Mouse (Mus musculus) splenic B cell, adult 2 months (primary cell): ENCODE measurements around the gene Uggt2.

Experiments
- DNase-seq: peaks from one replicate; pipeline ENCODE4 v3.0.0-alpha.2; 2011; ENCODE audit warnings: low read depth, low spot score
- H3K27me3 ChIP-seq: 2 replicates; pipeline ENCODE4 v1.6.1; 2012; ENCODE audit warnings: mild to moderate bottlenecking, low read length, moderate library complexity, mixed read lengths; ENCODE audit not compliant: control insufficient read depth, poor library complexity, insufficient read depth, severe bottlenecking
- H3K36me3 ChIP-seq: 2 replicates; pipeline ENCODE4 v1.6.1; 2012; ENCODE audit warnings: mild to moderate bottlenecking, low read length, moderate library complexity, mixed read lengths; ENCODE audit not compliant: control insufficient read depth, poor library complexity, insufficient read depth, severe bottlenecking

The Uggt2 gene

DNA sequence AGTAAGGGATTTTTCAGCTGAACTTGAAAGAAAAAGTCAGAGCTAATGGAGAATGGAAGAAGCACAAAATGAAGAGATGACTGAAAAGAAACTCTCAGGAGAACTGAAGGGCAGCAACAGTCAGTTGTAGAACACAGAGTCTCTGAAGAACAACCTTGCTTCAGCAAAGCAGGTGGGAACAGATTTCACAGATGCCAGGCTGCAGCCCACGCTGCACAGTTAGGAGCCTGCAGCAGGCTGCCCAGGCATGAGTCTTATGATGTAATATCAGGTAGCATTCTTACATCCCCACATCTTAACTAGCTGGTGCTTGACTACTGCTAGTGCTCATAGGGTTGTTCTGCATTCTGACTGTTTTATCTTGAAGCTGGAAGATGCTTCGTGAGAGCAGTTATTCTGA is 38.5 kb downstream of the Uggt2 start:
- DNase-seq: no peak
- Histone ChIP-seq H3K27me3 (no peaks in the 10 kb centered on the region), H3K36me3 (no peaks in the 10 kb centered on the region)

GRCm38 (mm10) chr14:119057014-119057413 is 42.2 kb downstream of the Uggt2 start:
- DNase-seq: no peak
- Histone ChIP-seq H3K36me3 (no peaks in the 10 kb centered on the region), H3K27me3 (no peaks in the 10 kb centered on the region)

- no peak for DNase-seq
- H3K27me3 ChIP-seq: no peaks in the 10 kb centered on the region
- no peaks in the 10 kb centered on the region for H3K36me3 ChIP-seq
Measured at GRCm38 (mm10) chr14:119052969-119053368, 46.3 kb downstream of the Uggt2 start.

DNA sequence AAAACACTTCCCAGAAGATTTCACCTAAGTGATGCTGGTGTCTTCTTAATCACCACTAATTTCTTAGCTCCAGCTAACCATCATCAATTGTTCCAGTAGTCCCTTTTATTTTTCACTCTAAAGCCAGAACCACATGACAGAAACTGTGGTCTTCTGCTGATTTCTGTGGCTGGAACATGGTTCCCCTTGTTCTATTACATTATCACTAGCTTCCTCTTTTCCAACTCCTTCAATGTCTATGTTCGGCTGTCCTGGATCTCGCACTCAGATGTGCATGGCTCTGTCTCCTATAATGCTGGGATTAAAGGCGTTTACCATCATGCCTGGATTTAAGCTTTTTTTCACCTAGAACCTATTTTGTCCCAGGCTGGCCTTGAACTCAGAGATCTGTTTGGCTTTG is 46.9 kb downstream of the Uggt2 start:
- DNase-seq: no peak
- no peaks in the 10 kb centered on the region for H3K27me3 ChIP-seq

GRCm38 (mm10) chr14:119043765-119044164 is 55.5 kb downstream of the Uggt2 start:
- Histone ChIP-seq H3K36me3 (no peaks in the 10 kb centered on the region), H3K27me3 (no peaks in the 10 kb centered on the region)
- DNase-seq: no peak

More for the DNA sequence above, 46.9 kb downstream of the Uggt2 start:
- no peaks in the 10 kb centered on the region for H3K36me3 ChIP-seq

DNA sequence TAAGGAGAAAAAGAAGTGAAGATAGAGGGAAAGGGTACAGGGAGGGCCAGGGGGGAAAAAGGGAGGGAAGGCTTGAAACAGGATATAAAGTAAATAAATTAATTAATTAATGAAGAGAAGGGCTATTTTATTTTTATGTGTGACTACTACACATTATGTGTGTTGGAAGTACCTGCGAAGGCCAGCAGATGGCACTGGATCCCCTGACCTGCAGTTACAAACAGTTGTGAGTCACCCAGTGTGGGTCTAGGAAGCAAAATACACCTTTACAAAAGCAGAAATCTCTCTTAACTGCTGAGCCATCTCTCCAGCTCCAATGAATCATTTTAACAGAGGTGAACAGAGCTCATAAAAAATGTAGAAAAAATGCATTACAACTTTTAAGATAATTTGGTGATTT is 59.0 kb downstream of the Uggt2 start:
- DNase-seq: peak; percentile 29
- H3K27me3 ChIP-seq: no peaks in the 10 kb centered on the region
- no peaks in the 10 kb centered on the region for H3K36me3 ChIP-seq

GRCm38 (mm10) chr14:119037755-119038154 is 61.5 kb downstream of the Uggt2 start:
- no peak for DNase-seq
- Histone ChIP-seq H3K27me3 (no peaks in the 10 kb centered on the region), H3K36me3 (no peaks in the 10 kb centered on the region)

DNA sequence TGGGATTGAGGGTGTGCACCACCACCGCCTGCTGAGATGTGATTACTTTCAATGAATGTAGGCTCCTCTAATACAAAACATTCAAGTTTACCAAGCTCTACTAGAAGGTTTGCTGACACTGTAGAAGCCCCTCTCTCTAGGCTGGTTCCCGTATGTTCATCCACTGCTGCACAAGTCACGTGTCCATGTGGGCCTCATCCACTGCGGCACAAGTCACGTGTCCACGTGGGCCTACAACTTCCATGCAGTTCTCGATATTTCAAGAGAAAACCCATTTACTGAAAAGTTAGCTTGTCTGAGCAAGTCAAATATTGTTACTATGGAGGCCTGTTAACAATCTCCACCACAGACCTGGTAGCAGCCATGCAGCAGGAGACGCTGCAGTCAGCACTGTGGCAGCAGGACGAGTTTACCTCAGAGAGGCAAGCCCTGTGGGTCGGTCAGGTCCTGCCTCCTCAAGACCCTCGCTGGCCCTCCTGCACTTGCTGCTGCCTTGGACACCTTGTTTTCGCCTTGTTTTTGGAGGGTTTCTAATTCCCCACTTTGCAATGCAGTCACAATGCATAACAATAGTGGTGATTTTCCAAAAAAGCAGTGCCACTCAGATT is 62.0 kb downstream of the Uggt2 start:
- Histone ChIP-seq H3K27me3 (no peaks in the 10 kb centered on the region), H3K36me3 (no peaks in the 10 kb centered on the region)

DNA sequence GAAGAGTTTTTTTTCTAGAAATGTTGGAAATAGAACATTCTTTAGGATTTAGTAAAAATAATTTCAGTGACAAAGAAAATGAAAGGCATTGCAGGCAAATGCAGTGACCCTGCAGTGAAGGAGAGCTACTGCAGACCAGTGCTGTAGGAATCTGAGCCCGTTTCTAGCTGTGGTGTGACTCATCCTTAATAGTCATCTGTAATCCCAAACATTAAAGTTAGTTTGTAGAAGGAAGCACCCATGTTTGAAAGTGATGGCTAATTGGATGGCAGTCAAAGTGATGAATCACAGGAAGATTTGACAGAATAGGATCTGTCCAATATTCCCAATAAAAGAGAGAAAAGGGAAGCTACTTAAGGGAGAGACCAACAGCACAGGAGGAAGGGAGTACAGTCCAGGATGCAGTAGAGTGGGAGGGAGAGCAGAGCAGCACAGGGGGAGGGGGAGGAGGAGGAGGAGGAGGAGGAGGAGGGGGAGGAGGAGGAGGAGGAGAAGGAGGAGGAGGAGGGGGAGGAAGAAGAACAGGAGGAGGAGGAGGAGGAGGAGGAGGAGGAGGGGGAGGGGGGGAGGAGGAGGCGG is 71.5 kb downstream of the Uggt2 start:
- no peaks in the 10 kb centered on the region for H3K27me3 ChIP-seq
- DNase-seq: no peak
- no peaks in the 10 kb centered on the region for H3K36me3 ChIP-seq

More for the DNA sequence above, 62.0 kb downstream of the Uggt2 start:
- no peak for DNase-seq

DNA sequence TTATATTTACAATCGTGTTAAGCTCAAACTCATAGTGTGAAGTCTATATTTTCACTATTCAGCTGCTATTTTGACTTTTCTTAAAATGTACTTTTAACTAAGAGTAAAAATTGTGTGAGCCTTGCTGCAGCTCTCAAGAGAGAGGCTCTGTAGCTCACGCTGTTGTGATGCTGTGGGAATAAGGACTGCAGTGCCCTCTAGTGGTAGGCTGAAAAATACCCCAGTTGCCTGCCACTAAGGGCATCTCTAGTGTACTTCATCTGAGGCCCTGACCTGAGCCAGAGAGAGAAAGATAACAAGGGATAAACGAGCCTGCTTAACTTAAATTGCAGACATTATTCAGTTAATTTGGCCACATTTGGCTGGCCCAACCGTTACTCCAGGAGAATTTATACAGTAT is 72.1 kb downstream of the Uggt2 start:
- peak; percentile 89 for DNase-seq
- no peaks in the 10 kb centered on the region for H3K36me3 ChIP-seq
- H3K27me3 ChIP-seq: no peaks in the 10 kb centered on the region

GRCm38 (mm10) chr14:119025889-119026288 is 73.3 kb downstream of the Uggt2 start:
- DNase-seq: peak; percentile 46
- H3K27me3 ChIP-seq: no peaks in the 10 kb centered on the region
- H3K36me3 ChIP-seq: no peaks in the 10 kb centered on the region

GRCm38 (mm10) chr14:119013549-119013948 is 85.7 kb downstream of the Uggt2 start:
- DNase-seq: no peak
- Histone ChIP-seq H3K27me3 (no peaks in the 10 kb centered on the region), H3K36me3 (no peaks in the 10 kb centered on the region)

- no peaks in the 10 kb centered on the region for H3K27me3 ChIP-seq
- peak; percentile 67 for DNase-seq
- no peaks in the 10 kb centered on the region for H3K36me3 ChIP-seq
Measured at GRCm38 (mm10) chr14:119012607-119013431, 86.4 kb downstream of the Uggt2 start.

- Histone ChIP-seq H3K36me3 (no peaks in the 10 kb centered on the region), H3K27me3 (no peaks in the 10 kb centered on the region)
- DNase-seq: no peak
Measured at GRCm38 (mm10) chr14:119009531-119009930, 89.7 kb downstream of the Uggt2 start.

- peak; percentile 16 for DNase-seq
- no peaks in the 10 kb centered on the region for H3K36me3 ChIP-seq
- no peaks in the 10 kb centered on the region for H3K27me3 ChIP-seq
Measured at GRCm38 (mm10) chr14:119008031-119008590, 91.1 kb downstream of the Uggt2 start.
